In the genomic region with DNA sequence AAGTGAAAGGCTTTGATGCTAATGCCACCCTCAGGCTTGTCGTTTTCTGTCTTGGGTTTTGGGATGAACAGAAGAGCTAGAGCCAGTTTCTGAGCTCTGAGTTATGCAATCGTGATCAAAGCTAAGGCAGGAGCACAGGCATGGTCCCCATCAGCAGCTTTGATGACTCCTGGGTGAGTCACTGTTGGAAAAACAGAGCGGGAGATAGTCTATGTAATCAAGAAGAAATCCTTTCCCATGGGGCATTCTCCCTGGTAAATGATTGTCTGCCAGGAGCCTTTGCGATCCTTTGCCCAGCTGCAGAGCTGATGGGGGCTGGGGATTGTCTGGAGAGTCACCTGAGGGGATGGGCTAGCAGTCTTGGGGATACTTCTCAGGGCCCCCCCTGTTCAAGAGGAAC, we compare ENCODE assay signal across 11 mouse cellular contexts. TPM values are rescaled to one million over a fixed set of nuclear protein-coding genes. Genes with fewer than 3 reads are reported as not detected.
A peak's percentile ranks its signal among the peaks of the same experiment; 100 is the strongest.
DNase-seq lines count a peak whose midpoint lies in the region; TF ChIP-seq lines count a peak whose summit lies in the region.
"Had no signal": no experiment of that assay in that cellular context is flagged by ENCODE, and none has a peak within 500 bp of the region (broad histone marks: within the 10 kb centered on the region; RNA-seq: fewer than 3 reads in every experiment).

No protein-coding gene starts in this region.

- H3K4me3 ChIP-seq in heart, adult 2 months = no peak overlapping the region
- H3K4me3 ChIP-seq in C2C12 (ENCODE audit: insufficient read depth, poor library complexity, severe bottlenecking) = no peak overlapping the region
- no peak overlapping the region for H3K4me3 ChIP-seq in limb, embryonic 10.5 days
- H3K4me3 ChIP-seq: forebrain, embryonic 10.5 days; heart, embryonic 15.5 days had no signal

- H3K9ac ChIP-seq in heart, adult 2 months (ENCODE audit: low read depth, low read length) = no peak overlapping the region
- H3K9ac ChIP-seq: heart, embryonic 15.5 days had no signal

- no peaks in the 10 kb centered on the region for H3K79me2 ChIP-seq in heart, adult 2 months (replicated peaks; ENCODE audit: control insufficient read depth, insufficient read depth, low read length)
- no peaks in the 10 kb centered on the region for H3K79me2 ChIP-seq in C2C12 (ENCODE audit: control insufficient read depth, insufficient read depth)

- peaks cover 20% of the 10 kb centered on the region for H3K4me1 ChIP-seq in heart, adult 2 months (ENCODE audit: control insufficient read depth, insufficient read depth, low read length)
- peaks cover 10% of the 10 kb centered on the region for H3K4me1 ChIP-seq in limb, embryonic 10.5 days

- intact Hi-C loops in heart, adult 2 months (cut with DNase I) = loop anchor here (2.0 kb wide), 1 partner anchor 19 kb away; no protein-coding TSS in a partner anchor
- intact Hi-C loops in heart, postnatal 10 days (cut with DNase I) = no loop called here

- 49% methylated on average over 4 of the region's 4 CpGs for WGBS in heart, adult 2 months
- WGBS in limb, embryonic 10.5 days = 62% methylated on average over 4 of the region's 4 CpGs

- no peaks in the 10 kb centered on the region for H3K27me3 ChIP-seq in heart, adult 2 months (ENCODE audit: control insufficient read depth, insufficient read depth, low read length)
- no peaks in the 10 kb centered on the region for H3K27me3 ChIP-seq in C2C12 (ENCODE audit: control insufficient read depth, insufficient read depth, insufficient read length)
- no peaks in the 10 kb centered on the region for H3K27me3 ChIP-seq in limb, embryonic 10.5 days (ENCODE audit: low read depth, poor library complexity, severe bottlenecking)
- H3K27me3 ChIP-seq: heart, embryonic 15.5 days had no signal

- no peak for TF ChIP-seq POLR2A in heart, adult 2 months (IDR thresholded peaks at IDR 0.05; ENCODE audit: insufficient read depth, low read depth, low read length)

- H3K27ac ChIP-seq in heart, adult 2 months = no peak overlapping the region; the same call in 1 of the 2 replicates
- no peak overlapping the region for H3K27ac ChIP-seq in limb, embryonic 10.5 days
- H3K27ac ChIP-seq: heart, embryonic 15.5 days had no signal

- no peak for TF ChIP-seq CTCF in heart, adult 2 months (IDR thresholded peaks at IDR 0.05)
- TF ChIP-seq CTCF in C2C12 (IDR thresholded peaks at IDR 0.05; ENCODE audit: control insufficient read depth, insufficient read depth, insufficient read length) = no peak

- no peaks in the 10 kb centered on the region for H3K79me3 ChIP-seq in C2C12 (ENCODE audit: low read depth)

- H3ac ChIP-seq in C2C12 (ENCODE audit: control insufficient read depth, insufficient read length, low read depth) = peak overlapping the region; percentile 24

- DNase-seq in heart, adult 2 months = peak; percentile 36 to 40
- DNase-seq in heart, postnatal 10 days = no peak
- DNase-seq in adrenal gland, postnatal 10 days = peak; percentile 45
- peak; percentile 34 to 48 for DNase-seq in kidney, postnatal 36 days
- no peak for DNase-seq in limb, embryonic 10.5 days (ENCODE audit: low spot score)
- no peak for DNase-seq in urinary bladder, postnatal 10 days (ENCODE audit: low spot score)
- DNase-seq: cerebellum, postnatal 10 days; lung, postnatal 36 days had no signal

- H3K9me3 ChIP-seq in limb, embryonic 10.5 days (replicated peaks) = no peaks in the 10 kb centered on the region
- H3K9me3 ChIP-seq: heart, embryonic 15.5 days had no signal

- no peaks in the 10 kb centered on the region; the same call in 1 of the 2 replicates for H3K36me3 ChIP-seq in heart, adult 2 months (ENCODE audit: control insufficient read depth, insufficient read depth, low read length)
- H3K36me3 ChIP-seq in C2C12 (ENCODE audit: control insufficient read depth, insufficient read depth) = no peaks in the 10 kb centered on the region
- no peaks in the 10 kb centered on the region for H3K36me3 ChIP-seq in limb, embryonic 10.5 days
- H3K36me3 ChIP-seq: forebrain, embryonic 10.5 days; heart, embryonic 15.5 days had no signal

- TF ChIP-seq EP300 in heart, adult 2 months (IDR thresholded peaks at IDR 0.05; ENCODE audit: insufficient read depth, low read depth, low read length) = no peak

TF ChIP-seq in C2C12, 6 proteins besides CTCF, POLR2A, EP300 and RAD21:
- TF ChIP-seq MAX (IDR thresholded peaks at IDR 0.05) (peak; percentile 74), MYOG (IDR thresholded peaks at IDR 0.05; ENCODE audit: control insufficient read depth, extremely low read depth, insufficient read length) (no peak), FOSL1 (IDR thresholded peaks at IDR 0.05; ENCODE audit: insufficient read depth, low read length, poor library complexity, severe bottlenecking) (peak; percentile 85), CEBPB (IDR thresholded peaks at IDR 0.05; ENCODE audit: low read depth) (peak; percentile 99), MYOD1 (IDR thresholded peaks at IDR 0.05; ENCODE audit: control insufficient read depth, insufficient read length, low read depth) (peak; percentile 58), USF1 (IDR thresholded peaks at IDR 0.05; ENCODE audit: low read depth) (no peak)

RNA-seq across cellular contexts. Expression of a gene that starts 23.5 kb away (rescaled TPM):
- 10 to 100 TPM; 87.7 to 89.1 TPM for total RNA-seq in heart, adult 2 months (2021)
- polyA plus RNA-seq in heart, adult 2 months (2012; rRNA removed) = 44.8 and 53.7 TPM in 2 replicates
- total RNA-seq in heart, postnatal 10 days (2021) = 100 to 1,000 TPM; 177 to 185 TPM
- 76.9 TPM for polyA plus RNA-seq in C2C12 (2012; fragmentation: generic; extraction: Trizol)
- total RNA-seq in adrenal gland, postnatal 10 days (2021) = 10 to 100 TPM; 17.4 to 22.7 TPM
- 0.96 and 1.2 TPM in 2 replicates for polyA plus RNA-seq in limb, embryonic 10.5 days (2016; fragmentation: Nextera tagmentation; extraction: Ambion mirVana)

RNA-seq across cellular contexts. Expression of a gene that starts 43.3 kb away (rescaled TPM):
- 10 to 100 TPM; 45.1 to 45.7 TPM for total RNA-seq in heart, adult 2 months (2021)
- 48.3 and 52.1 TPM in 2 replicates for polyA plus RNA-seq in heart, adult 2 months (2012; rRNA removed)
- 10 to 100 TPM; 44.1 to 77.0 TPM for total RNA-seq in heart, postnatal 10 days (2021)
- polyA plus RNA-seq in C2C12 (2012; fragmentation: generic; extraction: Trizol) = 0.01 TPM
- 10 to 100 TPM; 12.3 to 14.7 TPM for total RNA-seq in adrenal gland, postnatal 10 days (2021)
- 4.9 and 6.3 TPM in 2 replicates for polyA plus RNA-seq in limb, embryonic 10.5 days (2016; fragmentation: Nextera tagmentation; extraction: Ambion mirVana)

Comparison
In these comparisons a context has a peak if more than half of its experiments do, and no peak if none do; other contexts are left out.
1. DNase-seq: peak in heart, adult 2 months (2 of 2), adrenal gland, postnatal 10 days (single experiment) and kidney, postnatal 36 days (2 of 2); none in heart, postnatal 10 days (0 of 2), limb, embryonic 10.5 days (single experiment) and urinary bladder, postnatal 10 days (single experiment).